Mouse (Mus musculus) heart, postnatal 0 days (tissue): Measurements from ENCODE around the gene Ppp1r15a. TPM values are rescaled to one million over a fixed set of nuclear protein-coding genes. Genes with fewer than 3 reads are reported as not detected.

ENCODE experiments used
- ATAC-seq: fragments of 200-750 bp; cut with Nextera tagmentation; 2 replicates; pipeline ENCODE4 v1.8.0; 2017; ENCODE audit warnings: low read depth, moderate number of reproducible peaks, moderate library complexity; ENCODE audit not compliant: insufficient read depth
- DNase-seq: peaks from one replicate; pipeline ENCODE4 v3.0.0-alpha.2; 2016; ENCODE audit warnings: low spot score
- H3K27ac ChIP-seq: fragments of 300-500 bp; sonication (generic); 2 replicates; pipeline ENCODE4 v1.5.1; 2014; ENCODE audit warnings: low read depth, mild to moderate bottlenecking
- H3K27me3 ChIP-seq: fragments of 300-500 bp; sonication (generic); 2 replicates; pipeline ENCODE4 v1.6.1; 2014; ENCODE audit warnings: low read length, mixed read lengths; ENCODE audit not compliant: control insufficient read depth, insufficient read depth
- H3K36me3 ChIP-seq: fragments of 300-500 bp; sonication (generic); replicated peaks from 2 replicates; pipeline ENCODE4 v1.6.1; 2014; ENCODE audit warnings: low read length, mixed read lengths; ENCODE audit not compliant: control insufficient read depth, insufficient read depth
- H3K4me1 ChIP-seq: fragments of 300-500 bp; sonication (generic); 2 replicates; pipeline ENCODE4 v1.6.1; 2014; ENCODE audit warnings: antibody characterized with exemption; ENCODE audit not compliant: control insufficient read depth, insufficient read depth
- H3K4me2 ChIP-seq: fragments of 300-500 bp; sonication (generic); 2 replicates; pipeline ENCODE4 v1.6.1; 2014; ENCODE audit warnings: low read depth, mild to moderate bottlenecking, low read length, moderate library complexity
- H3K4me3 ChIP-seq: fragments of 300-500 bp; sonication (generic); 2 replicates; pipeline ENCODE4 v1.5.1; 2014; ENCODE audit warnings: low read depth, low read length
- H3K9ac ChIP-seq: fragments of 300-500 bp; sonication (generic); replicated peaks from 2 replicates; pipeline ENCODE4 v1.6.1; 2014; ENCODE audit warnings: low read depth, low read length, mixed read lengths
- H3K9me3 ChIP-seq: fragments of 300-500 bp; sonication (generic); replicated peaks from 2 replicates; pipeline ENCODE4 v1.6.1; 2016; ENCODE audit warnings: low read length; ENCODE audit not compliant: control insufficient read depth
- CTCF ChIP-seq: IDR thresholded peaks from 2 replicates; pipeline ENCODE4 v1.5.1; 2016; ENCODE audit warnings: antibody characterized with exemption, control low read depth, low read depth
- EP300 ChIP-seq: IDR thresholded peaks from 2 replicates; pipeline ENCODE4 v1.6.1; 2016; ENCODE audit warnings: antibody characterized with exemption, low read depth
- WGBS: fragments of 180-500 bp; shearing (Covaris S2); extraction: QIAGEN DNeasy Blood & Tissue Kit; methylation state at CpG from one replicate; pipeline ENCODE4 v1.1.7; 2014; 5-methylcytosine and 5-hydroxymethylcytosine counted together
- polyA plus RNA-seq: library from polyadenylated mRNA; unstranded; fragments of >200 nt; fragmentation: Nextera tagmentation; extraction: Ambion mirVana; gene quantifications from 2 replicates; pipeline ENCODE4 v1.2.1, GENCODE M21; 2015
- total RNA-seq: library from RNA; depleted of rRNA; stranded (reverse); fragments of >200 nt; gene quantifications from 2 replicates; pipeline ENCODE4 v1.2.3, GENCODE M21; 2014; ENCODE audit warnings: low replicate concordance

The Ppp1r15a gene
- total and polyA plus RNA-seq, 2 experiments from 2014 or later: 10.6 to 22.8 TPM

GRCm38 (mm10) chr7:45509912-45510787 lies 15.9 kb downstream of the Ppp1r15a start, which contains the start of gene Nucb1:
Gene Nucb1 (minus strand): TSS chr7:45510406.
- Histone ChIP-seq H3K4me2 (peak within 1 kb of the TSS; percentile 85), H3K4me1 (peaks cover 13% of the 10 kb centered on the region), H3K9ac (peak within 1 kb of the TSS; percentile 84), H3K27ac (peak within 1 kb of the TSS; percentile 86), H3K9me3 (no peaks in the 10 kb centered on the region), H3K27me3 (no peaks in the 10 kb centered on the region), H3K4me3 (peak within 1 kb of the TSS; percentile 92), H3K36me3 (peaks cover 29% of the 10 kb centered on the region)
- DNase-seq (peak; percentile 95), ATAC-seq (peak; percentile 92)
- no peak; the same call in 1 of the 2 replicates for TF ChIP-seq CTCF
- peak; percentile 85 for TF ChIP-seq EP300
- under 1% methylated on average over 44 of the region's 44 CpGs for WGBS

- ATAC-seq: no peak
- no peak for DNase-seq
- H3K27me3 ChIP-seq: no peaks in the 10 kb centered on the region
- H3K27ac ChIP-seq: peak overlapping the region; percentile 86
- H3K9ac ChIP-seq: peak overlapping the region; percentile 84
- WGBS: 31% methylated on average over 19 of the region's 19 CpGs
- H3K4me1 ChIP-seq: peaks cover 13% of the 10 kb centered on the region
- peak overlapping the region; percentile 85 for H3K4me2 ChIP-seq
- TF ChIP-seq CTCF (no peak), EP300 (no peak)
- H3K9me3 ChIP-seq: no peaks in the 10 kb centered on the region
- H3K36me3 ChIP-seq: peaks cover 29% of the 10 kb centered on the region
- H3K4me3 ChIP-seq: peak overlapping the region; percentile 92
Observed at GRCm38 (mm10) chr7:45509181-45509882, 16.7 kb downstream of the Ppp1r15a start.

- peaks cover 13% of the 10 kb centered on the region for H3K4me1 ChIP-seq
- no peak for ATAC-seq
- peaks cover 29% of the 10 kb centered on the region for H3K36me3 ChIP-seq
- no peaks in the 10 kb centered on the region for H3K9me3 ChIP-seq
- TF ChIP-seq EP300 (no peak), CTCF (no peak)
- H3K27me3 ChIP-seq: no peaks in the 10 kb centered on the region
- no peak overlapping the region for H3K4me3 ChIP-seq
- no peak for DNase-seq
- no peak overlapping the region for H3K27ac ChIP-seq
- 86% methylated on average over 6 of the region's 6 CpGs for WGBS
- peak overlapping the region; percentile 84; the same call in 1 of the 2 replicates for H3K9ac ChIP-seq
- peak overlapping the region; percentile 85 for H3K4me2 ChIP-seq
Observed at GRCm38 (mm10) chr7:45508561-45508960, 17.5 kb downstream of the Ppp1r15a start.

GRCm38 (mm10) chr7:45507583-45507982 lies 18.5 kb downstream of the Ppp1r15a start:
- DNase-seq: no peak
- Histone ChIP-seq H3K9ac (no peak overlapping the region), H3K9me3 (no peaks in the 10 kb centered on the region), H3K27ac (no peak overlapping the region), H3K4me2 (no peak overlapping the region), H3K27me3 (no peaks in the 10 kb centered on the region), H3K36me3 (peaks cover 35% of the 10 kb centered on the region), H3K4me3 (no peak overlapping the region), H3K4me1 (peaks cover 13% of the 10 kb centered on the region)
- ATAC-seq: no peak
- TF ChIP-seq EP300 (no peak), CTCF (no peak)
- 84% methylated on average over 6 of the region's 6 CpGs for WGBS

GRCm38 (mm10) chr7:45498427-45498826 lies 27.6 kb downstream of the Ppp1r15a start:
- Histone ChIP-seq H3K27me3 (no peaks in the 10 kb centered on the region), H3K4me3 (no peak overlapping the region), H3K9me3 (no peaks in the 10 kb centered on the region), H3K36me3 (peaks cover 78% of the 10 kb centered on the region), H3K9ac (no peak overlapping the region), H3K27ac (no peak overlapping the region), H3K4me2 (no peak overlapping the region), H3K4me1 (no peaks in the 10 kb centered on the region)
- WGBS: 98% methylated on average over 6 of the region's 6 CpGs
- DNase-seq (no peak), ATAC-seq (no peak)
- TF ChIP-seq EP300: no peak
- no peak for TF ChIP-seq CTCF
